Mouse (Mus musculus) kidney, postnatal 25 days (tissue): ENCODE data around the gene Nalcn.

Experiments used
- DNase-seq, 2 experiments: peaks; one replicate each; pipeline ENCODE4 v3.0.0; 2021; ENCODE audit warnings: mixed read lengths in 2 of 2

Gene Nalcn

DNA sequence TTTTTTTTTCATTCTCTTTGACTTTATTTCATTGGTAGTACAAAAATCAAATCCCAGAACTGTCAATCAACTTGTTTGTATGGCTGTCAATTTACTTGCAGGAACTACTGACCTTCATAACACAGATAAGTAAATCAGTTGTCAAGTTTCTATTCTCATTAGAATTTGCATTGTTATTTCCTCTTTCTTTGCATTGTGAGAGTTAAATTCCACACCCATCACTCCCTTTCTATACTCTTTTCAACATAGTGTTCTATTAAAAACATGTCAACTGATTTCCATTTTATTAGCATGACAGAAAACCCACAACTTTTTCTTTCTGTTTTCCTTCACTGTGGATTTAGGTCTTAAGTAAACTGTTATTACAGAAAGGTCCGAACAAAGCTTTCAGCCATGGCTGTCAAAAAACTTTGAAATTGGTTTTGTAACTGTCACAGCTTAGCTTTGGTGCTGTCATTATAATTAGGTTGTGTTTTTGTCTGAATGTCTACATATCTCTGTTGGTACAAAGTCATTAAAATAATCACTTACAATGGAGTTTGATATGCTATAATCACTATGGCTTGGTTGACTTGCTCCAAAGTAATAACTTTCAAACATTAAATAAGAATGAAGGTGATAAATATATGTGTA lies 138.3 kb downstream of the Nalcn start:
- DNase-seq: no peak

DNA sequence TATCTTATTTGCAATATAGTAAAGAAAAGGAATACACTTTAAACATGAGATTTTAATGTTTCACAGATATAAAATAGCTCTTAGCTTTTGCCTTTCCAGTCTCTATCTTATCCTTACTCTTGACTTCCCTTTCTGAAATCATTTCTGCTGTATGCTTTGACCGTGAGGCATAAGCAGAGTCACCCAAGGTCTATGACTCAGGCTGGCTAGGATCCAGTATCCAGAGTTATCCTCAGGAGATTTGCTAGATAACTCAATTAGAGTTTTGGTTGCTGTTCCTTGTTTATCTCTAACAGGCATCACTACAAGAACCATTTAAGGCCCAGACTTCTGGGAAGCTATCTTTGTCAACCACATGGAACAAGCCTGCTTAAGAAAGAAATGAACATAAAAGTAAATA lies 164.9 kb downstream of the Nalcn start:
- no peak for DNase-seq

DNA sequence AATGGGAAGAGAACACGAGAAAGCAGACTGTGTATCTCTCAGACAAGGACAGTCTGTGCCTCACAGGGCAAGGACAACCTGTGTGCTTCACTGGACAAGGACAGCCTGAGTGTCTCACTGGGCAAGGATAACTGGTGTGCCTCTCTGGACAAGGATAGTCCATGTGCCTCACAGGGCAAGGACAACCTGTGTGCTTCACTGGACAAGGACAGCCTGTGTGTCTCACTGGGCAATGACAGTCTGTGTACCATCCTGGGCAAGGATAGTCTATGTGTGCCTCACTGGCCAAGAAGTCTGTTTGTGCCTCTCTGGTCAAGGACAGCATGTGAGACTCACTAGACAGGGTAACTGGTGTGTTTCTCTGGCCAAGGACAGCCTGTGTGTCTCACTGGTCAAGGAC lies 180.9 kb downstream of the Nalcn start:
- no peak for DNase-seq

DNA sequence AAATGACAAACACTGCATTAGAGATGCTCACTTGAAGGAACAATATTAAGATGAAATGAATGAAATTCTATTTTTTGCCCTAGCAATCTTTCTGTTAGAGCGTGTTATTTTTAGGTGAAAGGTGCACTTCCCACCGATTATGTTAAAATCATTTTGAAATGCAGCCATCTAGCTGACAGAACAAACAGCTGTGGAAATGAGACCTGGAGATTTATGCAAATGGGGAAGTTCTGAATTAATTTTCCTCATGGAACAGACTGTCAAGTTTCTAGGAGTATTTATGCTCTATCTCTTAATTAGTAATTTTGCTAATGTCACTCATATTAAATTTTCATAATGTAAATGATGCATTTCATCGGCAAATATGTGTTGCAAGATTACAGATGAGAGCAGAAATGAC lies 191.4 kb downstream of the Nalcn start:
- no peak for DNase-seq

DNA sequence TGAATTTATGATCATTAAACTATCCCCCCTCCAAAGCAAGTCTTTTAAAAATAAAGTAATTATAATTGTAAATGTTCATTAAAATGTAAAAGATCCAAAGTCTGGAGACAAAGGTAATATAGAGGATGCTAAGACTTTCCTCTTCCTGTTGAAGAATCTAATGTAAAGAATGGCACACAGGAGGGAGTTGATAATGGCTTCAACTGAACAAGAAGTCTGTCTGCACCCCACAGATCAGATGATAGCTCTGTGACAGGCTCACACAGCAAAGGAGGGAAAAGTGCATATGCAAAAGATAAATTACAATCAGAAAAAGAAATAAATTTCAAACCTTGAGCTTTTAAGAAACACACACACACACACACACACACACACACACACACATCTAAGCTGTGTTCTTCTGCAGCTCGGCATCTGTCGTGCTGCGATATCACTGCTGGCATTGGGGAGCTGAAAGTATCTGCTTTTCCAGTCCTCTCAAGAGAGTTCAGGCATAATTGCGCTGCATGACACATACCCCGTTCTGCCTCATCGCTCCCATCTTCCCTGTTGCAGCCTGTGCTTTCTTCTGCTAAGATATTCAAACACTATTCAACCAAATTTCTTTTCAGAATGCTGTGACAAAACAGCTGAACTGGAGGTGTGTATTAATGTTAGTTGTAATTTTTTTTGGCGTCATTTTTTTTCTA lies 250.6 kb downstream of the Nalcn start:
- DNase-seq: no peak

DNA sequence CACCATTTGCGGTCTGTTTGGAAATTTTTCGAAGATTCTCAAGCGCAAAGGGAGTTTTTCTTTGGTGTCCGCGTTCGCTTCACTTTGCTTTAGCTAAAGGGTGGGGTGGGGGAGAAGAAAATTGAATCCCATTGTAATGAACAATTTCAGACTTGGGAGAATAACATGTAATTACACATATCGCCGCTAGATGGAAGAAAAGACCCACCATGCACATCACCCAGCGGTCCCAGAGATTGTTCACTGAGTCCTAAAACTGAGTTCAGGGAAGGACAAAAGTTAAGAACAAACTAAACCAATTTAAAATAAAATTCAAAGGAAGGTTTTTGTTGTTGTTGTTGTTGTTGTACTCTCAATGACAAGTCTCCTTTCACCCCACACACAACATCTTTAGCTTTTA lies 255.4 kb downstream of the Nalcn start:
- DNase-seq: peak in 1 of 2 experiments; percentile 2

DNA sequence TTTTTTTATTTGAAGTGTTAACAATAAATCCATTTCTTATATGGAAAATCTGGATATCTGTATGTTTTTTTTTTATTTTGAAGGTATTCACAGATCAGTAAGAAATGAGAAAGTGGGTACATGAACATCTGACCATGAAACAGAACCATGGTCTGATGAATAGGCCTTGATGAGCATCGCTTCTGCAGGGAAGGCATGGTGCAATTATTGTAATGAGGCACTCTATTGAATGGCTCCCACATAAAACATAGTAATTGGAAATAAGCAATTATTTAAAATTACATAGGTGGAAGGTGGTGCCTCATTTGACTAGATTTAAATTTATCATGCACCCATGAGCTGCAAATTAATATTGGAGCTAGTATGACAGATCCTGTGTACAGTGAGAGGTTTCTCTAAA lies 267.3 kb downstream of the Nalcn start:
- no peak for DNase-seq

DNA sequence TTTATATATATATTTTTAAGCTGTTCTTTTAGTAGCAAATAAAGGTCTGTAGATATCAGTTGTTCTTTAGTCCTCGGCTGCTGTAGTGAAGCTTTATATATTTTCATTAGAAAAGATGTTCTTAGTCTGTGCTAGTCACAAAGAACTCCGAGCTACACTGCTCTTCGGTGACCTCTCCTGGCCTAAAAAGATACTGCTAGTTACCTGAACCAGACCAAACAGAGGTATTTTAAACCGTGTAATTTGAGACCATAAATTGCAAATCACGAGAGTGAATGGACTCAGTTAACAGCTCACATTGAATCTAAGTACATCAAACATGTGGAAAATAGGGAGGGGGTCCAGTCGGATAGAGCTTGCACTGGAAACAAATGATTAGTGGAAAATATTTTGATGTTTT lies 274.0 kb downstream of the Nalcn start:
- DNase-seq: peak in 1 of 2 experiments; percentile 46

DNA sequence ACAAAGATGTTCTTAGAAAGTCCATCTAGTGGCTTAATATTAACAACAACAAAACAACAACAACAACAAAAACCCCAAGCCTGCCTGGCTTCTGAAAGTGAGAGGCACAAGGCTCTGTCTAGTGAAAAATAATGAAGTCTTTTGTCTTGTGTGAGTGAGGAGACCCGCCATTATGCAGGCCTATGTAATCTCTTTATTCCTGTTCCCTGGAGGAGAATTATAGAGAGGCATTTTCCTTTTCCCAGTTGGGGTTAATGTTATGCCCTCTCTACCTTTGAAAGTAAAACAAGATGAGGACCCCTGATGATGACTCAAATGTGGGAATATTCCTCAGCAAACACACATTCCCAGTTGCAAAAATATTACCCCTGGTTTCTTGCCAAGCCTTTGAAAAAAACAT lies 295.1 kb downstream of the Nalcn start:
- DNase-seq: no peak

DNA sequence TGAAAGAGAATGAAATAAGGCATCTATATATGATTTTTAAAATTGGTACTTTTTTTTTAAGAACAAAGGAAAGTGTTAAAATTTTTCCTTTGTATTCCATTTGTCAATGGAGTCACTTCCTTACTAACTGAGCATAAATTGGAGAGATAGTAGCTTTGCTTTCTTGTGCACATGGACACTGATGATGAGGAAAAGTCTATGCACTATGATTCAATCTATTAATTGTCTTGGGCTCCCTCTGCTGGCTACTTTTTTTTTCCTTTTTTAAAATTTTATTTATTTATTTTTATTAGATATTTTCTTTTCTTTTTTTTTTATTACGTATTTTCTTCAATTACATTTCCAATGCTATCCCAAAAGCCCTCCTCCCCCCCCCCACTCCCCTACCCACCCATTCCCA lies 312.6 kb downstream of the Nalcn start:
- peak in 1 of 2 experiments; percentile 2 for DNase-seq

DNA sequence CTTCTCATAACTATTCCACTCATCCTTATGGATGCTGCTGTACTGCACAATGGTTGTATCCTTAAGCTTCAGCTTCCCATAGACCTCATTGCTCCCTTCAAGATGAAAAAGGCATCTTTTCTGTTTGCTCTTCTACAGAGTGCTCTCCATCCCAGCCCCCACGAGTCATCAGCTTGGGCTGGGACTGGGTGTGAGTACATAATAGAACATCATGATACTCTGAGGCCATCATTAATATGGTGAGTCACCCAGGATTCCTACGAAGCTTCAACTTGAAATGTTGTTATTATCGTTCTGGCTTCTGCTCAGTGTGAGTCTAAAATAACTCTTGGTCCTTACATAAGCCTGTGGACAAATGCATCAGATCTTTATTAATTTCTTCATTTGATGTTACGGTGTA lies 314.6 kb downstream of the Nalcn start:
- DNase-seq: no peak

DNA sequence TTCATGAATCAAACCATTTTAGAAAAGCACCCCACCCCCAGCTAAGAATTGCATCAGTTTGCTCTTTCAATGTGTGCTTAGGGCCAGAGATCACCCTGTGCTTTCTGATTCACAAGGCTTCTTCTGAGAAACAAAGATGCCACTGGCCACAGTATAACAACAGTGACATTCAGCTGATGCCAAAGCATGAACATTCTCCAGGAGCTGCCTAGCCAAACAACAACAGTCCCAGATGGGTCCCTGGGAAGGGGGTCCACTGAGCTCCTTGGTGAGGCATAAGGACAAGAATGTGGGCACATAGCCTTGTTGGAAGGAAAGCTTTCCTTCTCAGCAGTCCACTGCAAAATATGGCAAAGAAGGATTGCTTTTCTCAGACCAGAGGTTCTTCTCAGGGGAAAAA lies 330.9 kb downstream of the Nalcn start:
- DNase-seq: no peak

DNA sequence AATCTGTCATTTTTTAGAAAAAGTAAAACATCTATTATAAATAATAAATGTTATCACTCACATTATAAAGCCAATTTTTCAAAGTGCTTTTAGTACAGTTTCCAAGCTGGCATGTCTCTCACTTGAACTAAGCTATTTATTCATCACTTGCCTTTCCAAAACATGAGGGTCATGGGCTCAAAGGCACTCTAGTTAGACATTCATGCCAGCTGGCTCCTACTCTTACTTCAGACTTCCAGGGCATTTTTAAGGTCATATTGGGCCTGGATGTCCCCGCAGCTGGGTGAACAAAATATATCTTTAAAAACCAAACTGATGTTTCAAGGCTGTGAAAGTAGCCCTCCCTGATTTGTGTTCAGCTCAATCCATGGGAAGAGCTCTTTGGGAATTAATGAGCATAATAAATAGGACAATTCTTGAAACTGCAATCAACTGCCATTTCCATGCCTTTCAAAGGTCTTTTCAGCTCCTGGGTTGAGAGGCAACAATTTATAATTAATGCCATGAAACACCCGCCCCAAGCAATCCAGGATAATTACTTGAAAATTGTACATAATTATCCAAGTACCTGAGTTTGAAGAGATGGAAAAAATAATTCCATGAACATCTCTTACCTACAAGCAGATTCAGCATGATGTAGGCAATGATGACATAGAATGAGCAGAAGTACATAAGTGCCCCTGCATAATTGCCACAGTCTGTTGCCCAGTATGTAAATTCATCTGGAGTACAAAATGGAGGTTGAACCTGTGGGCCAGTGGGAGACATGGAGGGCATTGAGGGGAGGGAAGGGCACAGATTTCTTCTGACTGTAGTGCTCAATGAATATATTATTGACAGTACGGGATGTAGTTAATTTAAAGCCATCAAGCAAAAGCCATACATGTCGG lies 335.6 kb downstream of the Nalcn start:
- DNase-seq: peak in 1 of 2 experiments; percentile 23

DNA sequence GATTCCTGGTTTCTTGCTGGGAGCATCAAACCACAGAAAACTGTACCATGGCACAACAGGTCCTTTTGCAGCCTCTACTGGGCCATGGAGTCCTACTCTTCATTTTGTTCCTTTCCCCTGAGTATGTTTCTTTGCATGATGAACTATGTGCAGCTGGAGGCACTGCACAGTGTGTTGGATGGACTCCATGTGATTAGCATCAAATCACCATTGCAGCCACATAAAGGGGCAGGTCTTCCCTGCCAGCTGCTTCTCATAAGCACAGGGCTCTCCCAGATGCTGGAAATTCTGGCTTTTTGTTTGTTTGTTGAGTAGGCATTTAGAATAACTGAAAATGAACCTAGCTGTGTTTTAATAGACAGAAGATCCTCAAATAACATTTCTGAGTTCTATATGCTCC lies 344.8 kb downstream of the Nalcn start:
- no peak for DNase-seq

DNA sequence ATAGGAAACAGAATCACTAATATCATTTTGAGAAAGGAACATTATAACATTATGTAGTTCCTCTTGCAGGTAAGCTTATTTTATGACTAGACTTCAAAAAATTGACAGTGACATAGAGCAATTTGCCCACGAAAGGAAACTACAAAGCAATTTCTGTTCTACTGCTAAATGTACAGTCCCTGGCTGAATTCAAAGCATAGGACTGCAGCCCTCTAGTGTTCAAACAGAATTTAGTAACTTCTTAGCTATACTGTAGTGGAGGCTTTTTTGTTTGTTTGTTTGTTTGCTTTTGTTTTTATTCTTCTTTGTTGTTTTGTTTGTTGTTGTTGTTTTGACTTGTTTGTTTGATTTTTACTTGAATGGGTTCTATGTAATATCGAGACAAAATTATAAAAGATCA lies 354.8 kb downstream of the Nalcn start:
- no peak for DNase-seq

DNA sequence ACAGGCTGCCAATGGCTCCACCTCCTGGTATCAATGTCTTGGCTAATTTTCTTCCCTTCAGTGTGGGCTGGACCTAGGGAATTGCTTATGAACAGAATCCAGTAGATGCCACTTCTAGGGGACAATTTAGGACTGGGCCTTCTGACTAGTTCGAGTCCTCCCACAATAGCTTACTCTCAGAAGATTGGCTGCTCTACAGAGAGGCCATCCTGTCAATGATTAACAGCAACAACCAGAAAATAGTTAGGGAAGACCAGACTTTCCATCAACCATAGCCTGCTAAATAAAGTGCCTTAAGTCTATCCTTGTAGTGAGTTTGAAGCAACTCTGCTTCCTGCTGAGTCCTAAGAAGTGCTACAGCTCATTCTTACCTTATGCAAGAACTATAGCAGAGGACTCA lies 386.2 kb downstream of the Nalcn start:
- DNase-seq: no peak

DNA sequence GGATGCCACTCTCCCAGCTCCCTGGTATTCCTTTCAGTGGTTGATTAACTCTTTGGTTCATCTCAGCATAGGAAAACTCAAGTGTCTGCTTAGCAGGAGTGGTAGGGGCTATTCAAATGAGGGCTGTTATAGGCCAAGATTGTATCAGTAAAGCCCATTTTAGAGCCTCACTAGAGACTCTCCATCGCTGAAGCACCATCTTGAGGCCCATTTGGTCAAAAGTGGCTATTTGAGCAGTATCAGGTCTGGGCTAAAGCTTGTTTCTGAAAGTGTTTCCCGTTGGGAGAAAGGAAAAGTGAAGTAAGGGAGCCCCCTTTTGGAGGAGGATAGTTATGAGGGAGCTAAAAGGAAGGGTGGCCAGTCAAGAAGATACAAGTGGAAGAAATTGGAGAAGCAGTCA lies 387.0 kb downstream of the Nalcn start:
- no peak for DNase-seq

DNA sequence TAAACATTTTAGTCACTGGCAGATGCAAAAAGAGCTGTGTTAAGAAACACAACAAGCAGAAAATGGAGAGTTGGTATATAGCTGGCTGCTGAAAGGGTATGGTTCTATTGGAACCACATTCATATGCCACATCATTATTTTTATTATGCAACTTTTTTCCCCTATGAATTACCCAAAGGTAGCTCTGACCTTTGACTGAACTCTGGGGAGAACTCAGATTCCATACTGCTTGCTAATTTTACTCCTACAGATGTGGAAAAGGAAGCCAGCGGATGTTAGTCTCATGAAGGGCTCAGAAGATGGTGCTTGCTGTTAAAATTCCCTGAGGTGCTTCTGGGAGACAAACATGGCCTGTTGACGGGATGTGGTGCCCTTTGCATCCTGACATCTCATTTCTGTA lies 389.9 kb downstream of the Nalcn start:
- DNase-seq: no peak

DNA sequence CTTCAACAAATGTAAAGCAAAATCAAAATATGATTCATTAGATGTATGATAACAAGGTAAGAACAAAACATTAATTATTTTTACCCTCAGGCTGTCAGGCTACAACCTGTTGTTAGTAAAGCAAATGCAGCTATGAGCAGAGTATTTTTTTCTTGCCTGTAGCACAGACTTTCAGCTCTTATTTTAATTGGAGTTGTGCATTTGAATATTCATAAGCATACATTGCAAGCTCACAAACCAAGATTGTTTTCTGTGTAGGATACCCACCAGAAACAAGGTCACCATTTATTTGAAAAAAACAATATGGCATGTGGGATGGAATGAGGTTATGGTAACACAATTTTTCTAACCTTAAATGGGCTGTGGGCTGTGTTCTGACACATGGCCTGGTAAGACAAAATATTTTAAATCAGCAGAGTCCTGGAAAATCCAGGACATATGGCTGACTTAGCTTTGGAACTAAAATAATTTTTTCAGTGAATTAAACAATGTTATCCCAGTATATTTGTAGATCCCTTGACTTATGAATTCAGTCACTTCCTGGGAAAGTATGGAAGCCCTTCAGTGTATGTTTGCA lies 394.2 kb downstream of the Nalcn start:
- no peak for DNase-seq
